Mouse (Mus musculus): ENCODE measurements around the gene Gal3st2. TPM values are rescaled to one million over a fixed set of nuclear protein-coding genes. Genes with fewer than 3 reads are reported as not detected.
"Not testable (repeated sequence)": the region's sequence is repeated elsewhere in the genome, so short reads cannot be mapped to it uniquely, and the experiment has no call there.

The Gal3st2 gene
- total and polyA plus RNA-seq, 3 experiments = not detected

DNA sequence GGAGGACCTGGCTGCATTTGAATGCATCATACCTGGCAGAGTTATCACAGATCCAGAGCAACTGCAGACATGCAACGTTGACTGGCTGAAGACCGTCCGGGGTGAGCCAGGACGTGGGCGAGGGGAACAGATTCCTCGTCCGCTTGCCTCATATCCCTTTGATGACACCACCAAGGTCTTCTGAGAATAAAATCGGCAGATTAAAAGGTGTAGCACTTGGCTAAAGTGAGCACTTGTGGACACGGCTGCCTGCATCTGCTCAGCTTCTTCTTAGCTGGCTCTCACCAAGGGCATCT, 34.6 kb upstream of the Gal3st2 start:
- Histone ChIP-seq H3K27ac (ENCODE audit: control insufficient read depth, low read depth, low read length) (no peak overlapping the region), H3K9ac (ENCODE audit: control insufficient read depth, low read depth, low read length, poor library complexity, severe bottlenecking) (no peak overlapping the region), H3K4me3 (ENCODE audit: control insufficient read depth in 1 of 2, insufficient read depth in 1 of 2, low read depth in 2 of 2, low read length in 2 of 2) (no peak overlapping the region), H3K9me3 (replicated peaks; ENCODE audit: insufficient read depth, low read length) (no peaks in the 10 kb centered on the region), H3K36me3 (ENCODE audit: control insufficient read depth in 1 of 2, insufficient read depth in 2 of 2, low read length in 2 of 2) (peaks cover 0 to 9% of the 10 kb centered on the region in 2 experiments; a peak in 2 of 4 replicates), H3K79me2 (ENCODE audit: control insufficient read depth, insufficient read depth, low read length, poor library complexity) (peaks cover 3% of the 10 kb centered on the region), H3K4me1 (ENCODE audit: control insufficient read depth in 1 of 2, insufficient read depth in 2 of 2, low read length in 2 of 2) (peaks cover 9 to 19% of the 10 kb centered on the region in 2 experiments; a peak in 3 of 4 replicates), H3K27me3 (ENCODE audit: control insufficient read depth in 1 of 2, insufficient read depth in 2 of 2, low read length in 2 of 2) (no peaks in the 10 kb centered on the region)
- no peak for DNase-seq (ENCODE audit: low read depth, low spot score)
- TF ChIP-seq ZNF384 (IDR thresholded peaks at IDR 0.05; ENCODE audit: low read depth, low read length) (no peak), MXI1 (IDR thresholded peaks at IDR 0.05; ENCODE audit: low read depth, low read length) (no peak)

DNA sequence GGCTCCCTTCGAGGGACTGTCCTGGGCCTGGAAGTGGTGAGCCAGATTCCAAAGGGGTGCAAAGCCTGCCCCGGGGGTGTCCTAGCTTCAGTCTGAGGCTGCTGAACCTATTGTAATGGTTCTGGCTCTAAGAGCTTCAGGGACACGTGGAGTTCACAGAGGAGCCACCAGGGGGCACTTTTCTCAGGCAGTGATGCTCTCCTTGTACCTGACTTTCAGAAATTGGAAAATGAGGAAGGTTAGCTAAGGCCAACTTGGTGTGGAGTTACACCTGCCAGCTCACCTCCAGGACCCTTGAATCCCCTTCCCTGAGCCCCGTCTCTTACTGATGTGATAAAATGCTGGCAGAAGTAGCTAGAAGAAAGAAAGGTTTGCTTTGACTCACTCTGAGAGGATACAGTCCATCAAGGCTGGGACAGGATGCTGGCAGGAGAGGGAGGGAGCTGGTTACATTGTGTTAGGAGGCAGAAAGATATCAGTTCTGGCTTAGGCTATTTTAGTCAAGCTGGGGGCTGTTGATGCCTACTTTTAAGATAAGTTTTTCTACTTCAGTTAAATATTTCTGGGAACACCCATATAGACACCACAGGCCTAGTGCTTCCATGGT, 28.2 kb upstream of the Gal3st2 start:
- not testable (repeated sequence) for H3K4me3 ChIP-seq (ENCODE audit: control insufficient read depth in 1 of 2, insufficient read depth in 1 of 2, low read depth in 2 of 2, low read length in 2 of 2); H3K27me3 ChIP-seq (ENCODE audit: control insufficient read depth in 1 of 2, insufficient read depth in 2 of 2, low read length in 2 of 2); H3K9me3 ChIP-seq (replicated peaks; ENCODE audit: insufficient read depth, low read length); H3K27ac ChIP-seq (ENCODE audit: control insufficient read depth, low read depth, low read length); H3K36me3 ChIP-seq (ENCODE audit: control insufficient read depth in 1 of 2, insufficient read depth in 2 of 2, low read length in 2 of 2); H3K79me2 ChIP-seq (ENCODE audit: control insufficient read depth, insufficient read depth, low read length, poor library complexity); H3K4me1 ChIP-seq (ENCODE audit: control insufficient read depth in 1 of 2, insufficient read depth in 2 of 2, low read length in 2 of 2); H3K9ac ChIP-seq (ENCODE audit: control insufficient read depth, low read depth, low read length, poor library complexity, severe bottlenecking)
- peak in 2 of 3 experiments; percentile 20 to 30; a peak in 2 of 6 replicates for TF ChIP-seq CTCF (IDR thresholded peaks at IDR 0.05 in 2 of 3, conservative IDR thresholded peaks at IDR 0.05 in 1 of 3; ENCODE audit: control insufficient read depth in 1 of 3, insufficient read depth in 1 of 3, low read depth in 2 of 3, low read length in 3 of 3, poor library complexity in 1 of 3, severe bottlenecking in 1 of 3)
- 0 out of 2 replicates have a peak, but pooled peaks have one; percentile 7 for TF ChIP-seq GATA1 (IDR thresholded peaks at IDR 0.05; ENCODE audit: low read depth, low read length)
- peak; percentile 27 for TF ChIP-seq SMC3 (IDR thresholded peaks at IDR 0.05; ENCODE audit: low read depth, low read length)
- peak; percentile 52 for DNase-seq (ENCODE audit: low read depth, low spot score)

DNA sequence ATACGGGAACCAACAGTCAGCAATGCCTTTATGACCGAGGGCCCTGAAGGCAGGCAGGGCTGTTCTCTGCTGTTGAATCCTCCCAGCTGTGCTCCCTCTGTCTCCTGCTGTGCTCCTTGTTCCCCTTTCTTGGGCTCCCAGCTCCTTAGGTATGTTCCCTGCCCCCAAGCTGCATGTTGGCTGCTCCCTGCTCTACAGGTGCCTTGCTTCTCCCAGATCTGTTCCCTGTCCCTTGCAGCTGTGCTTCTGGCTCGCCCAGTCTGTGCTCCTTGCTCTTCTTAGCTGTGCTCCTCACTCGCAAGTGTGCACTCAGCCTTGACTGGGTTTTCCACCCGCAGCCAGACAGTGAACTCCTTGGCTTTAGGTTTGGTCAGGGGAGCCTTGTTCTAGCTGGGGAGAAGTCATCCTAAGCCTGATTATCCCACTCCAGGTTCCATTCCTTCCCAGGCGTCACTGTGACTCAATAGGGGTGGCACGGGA, 26.4 kb upstream of the Gal3st2 start:
- Histone ChIP-seq H3K79me2 (ENCODE audit: control insufficient read depth, insufficient read depth, low read length, poor library complexity) (no peaks in the 10 kb centered on the region), H3K9me3 (replicated peaks; ENCODE audit: insufficient read depth, low read length) (no peaks in the 10 kb centered on the region), H3K27me3 (ENCODE audit: control insufficient read depth in 1 of 2, insufficient read depth in 2 of 2, low read length in 2 of 2) (no peaks in the 10 kb centered on the region), H3K27ac (ENCODE audit: control insufficient read depth, low read depth, low read length) (no peak overlapping the region), H3K4me3 (ENCODE audit: control insufficient read depth in 1 of 2, insufficient read depth in 1 of 2, low read depth in 2 of 2, low read length in 2 of 2) (no peak overlapping the region), H3K36me3 (ENCODE audit: control insufficient read depth in 1 of 2, insufficient read depth in 2 of 2, low read length in 2 of 2) (peaks cover 0 to 3% of the 10 kb centered on the region in 2 experiments; a peak in 1 of 4 replicates), H3K4me1 (ENCODE audit: control insufficient read depth in 1 of 2, insufficient read depth in 2 of 2, low read length in 2 of 2) (peaks cover under 1 to 4% of the 10 kb centered on the region in 2 experiments; a peak in 2 of 4 replicates), H3K9ac (ENCODE audit: control insufficient read depth, low read depth, low read length, poor library complexity, severe bottlenecking) (no peak overlapping the region)
- peak; percentile 10 for DNase-seq (ENCODE audit: low read depth, low spot score)
- TF ChIP-seq E2F4 (IDR thresholded peaks at IDR 0.05; ENCODE audit: borderline replicate concordance, low read depth, low read length) = no peak
- no peak for TF ChIP-seq TAL1 (IDR thresholded peaks at IDR 0.05; ENCODE audit: low read length)
- no peak for TF ChIP-seq USF2 (IDR thresholded peaks at IDR 0.05; ENCODE audit: borderline replicate concordance in 1 of 2, insufficient read depth in 1 of 2, low read depth in 1 of 2, low read length in 2 of 2)
- no peak for TF ChIP-seq MYB (IDR thresholded peaks at IDR 0.05; ENCODE audit: low read depth, low read length)
- no peak for TF ChIP-seq SMC3 (IDR thresholded peaks at IDR 0.05; ENCODE audit: low read depth, low read length)
- TF ChIP-seq MAZ (IDR thresholded peaks at IDR 0.05; ENCODE audit: low read depth, low read length) = no peak
- TF ChIP-seq ETS1 (IDR thresholded peaks at IDR 0.05; ENCODE audit: low read depth, low read length) = no peak
- no peak for TF ChIP-seq GATA1 (IDR thresholded peaks at IDR 0.05; ENCODE audit: low read depth, low read length)
- TF ChIP-seq ZC3H11A (IDR thresholded peaks at IDR 0.05; ENCODE audit: low read depth, low read length) = no peak
- no peak for TF ChIP-seq TBP (IDR thresholded peaks at IDR 0.05; ENCODE audit: low read depth, low read length)
- TF ChIP-seq ZNF384 (IDR thresholded peaks at IDR 0.05; ENCODE audit: low read depth, low read length) = no peak
- no peak for TF ChIP-seq ELF1 (IDR thresholded peaks at IDR 0.05; ENCODE audit: low read depth, low read length)
- no peak for TF ChIP-seq USF1 (IDR thresholded peaks at IDR 0.05; ENCODE audit: low read depth, low read length)
